Mouse (Mus musculus): ENCODE data around the gene Rab6b. TPM values are rescaled to one million over a fixed set of nuclear protein-coding genes. Genes with fewer than 3 reads are reported as not detected.

Rab6b gene
- total and polyA plus RNA-seq, 3 experiments: 0.04 to 0.19 TPM; not detected in 1

DNA sequence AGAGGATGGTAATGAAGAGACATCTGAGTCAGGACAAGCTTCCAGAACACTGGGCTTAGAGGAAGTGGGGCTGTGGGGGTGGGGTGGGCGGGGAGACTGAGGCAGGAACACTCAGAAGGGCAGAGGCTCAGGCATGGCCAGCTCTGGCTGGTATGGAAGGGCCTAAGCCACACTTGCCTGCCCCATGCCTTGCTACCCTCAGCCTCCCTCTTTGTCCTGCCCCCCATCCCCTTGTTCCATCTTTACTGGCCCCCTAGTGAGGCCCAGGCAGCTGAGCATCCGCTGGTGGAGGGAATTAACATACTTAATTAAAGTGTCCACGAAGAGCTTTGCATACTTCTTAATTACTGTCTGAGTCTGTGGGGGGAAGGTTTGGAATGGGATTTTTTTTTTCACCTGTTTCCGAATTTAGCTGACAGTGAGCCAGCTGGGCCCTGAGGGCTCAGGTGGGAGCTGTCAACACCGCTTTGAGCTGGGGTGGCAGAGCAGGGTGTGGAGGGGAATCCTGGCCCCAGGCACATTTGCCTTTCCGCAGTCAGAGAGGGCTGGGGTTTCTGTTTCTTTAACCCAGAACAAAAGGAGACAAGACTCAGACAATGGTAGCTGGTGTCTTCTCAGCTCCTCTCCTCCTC lies 22.0 kb downstream of the Rab6b start (continued):
- TF ChIP-seq HCFC1 (IDR thresholded peaks at IDR 0.05; ENCODE audit: low read depth, low read length) (no peak), IRF4 (IDR thresholded peaks at IDR 0.05; ENCODE audit: low read depth, low read length) (peak; percentile 32; the same call in 1 of the 2 replicates), USF1 (IDR thresholded peaks at IDR 0.05; ENCODE audit: low read depth, low read length) (no peak), JUND (conservative IDR thresholded peaks at IDR 0.05; ENCODE audit: low read depth, low read length) (no peak), NELFE (IDR thresholded peaks at IDR 0.05; ENCODE audit: low read depth, low read length) (no peak), PAX5 (IDR thresholded peaks at IDR 0.05; ENCODE audit: low read length) (no peak), GABPA (IDR thresholded peaks at IDR 0.05; ENCODE audit: insufficient replicate concordance, low read depth, low read length) (no peak), EP300 (IDR thresholded peaks at IDR 0.05; ENCODE audit: low read length) (no peak), E2F4 (IDR thresholded peaks at IDR 0.05; ENCODE audit: insufficient replicate concordance, low read depth, low read length) (no peak), UBTF (IDR thresholded peaks at IDR 0.05; ENCODE audit: low read depth, low read length) (no peak)

DNA sequence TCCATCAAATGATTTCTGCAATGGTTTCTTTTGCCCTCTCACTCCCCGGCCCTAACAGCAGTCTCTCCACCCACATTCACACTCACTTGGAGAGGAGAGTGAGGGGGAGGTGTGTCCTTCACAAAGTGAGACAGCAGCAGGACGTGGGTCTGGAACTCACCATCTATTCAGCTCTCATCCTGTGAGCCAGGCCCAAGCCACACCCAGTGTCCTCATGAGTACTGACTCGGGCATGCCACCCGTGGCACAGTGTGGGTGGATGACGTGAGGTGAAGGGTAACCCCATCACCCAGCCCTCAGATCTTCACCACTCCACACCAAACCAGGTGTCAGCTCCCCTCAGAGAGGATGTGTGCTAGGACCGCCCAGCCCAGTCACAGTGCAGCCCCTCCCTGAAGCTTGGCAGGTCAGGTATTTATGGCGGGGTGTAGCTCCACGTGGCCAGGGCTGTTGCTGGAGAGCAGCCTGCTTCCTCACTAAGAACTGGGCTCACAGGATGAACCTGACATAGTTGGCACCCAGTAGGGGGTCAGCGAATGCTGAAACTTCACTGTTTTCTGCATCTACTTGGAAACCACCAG lies 23.0 kb downstream of the Rab6b start:
- Histone ChIP-seq H3K27me3 (replicated peaks) (no peaks in the 10 kb centered on the region), H3K9ac (ENCODE audit: insufficient read depth, low read depth) (no peak overlapping the region), H3K4me3 (replicated peaks in 1 of 3; ENCODE audit: low read depth in 2 of 3, low read length in 2 of 3, poor library complexity in 1 of 3) (no peak overlapping the region), H3K4me1 (ENCODE audit: control insufficient read depth in 1 of 2, insufficient read depth in 2 of 2) (peaks cover 28 to 47% of the 10 kb centered on the region in 2 experiments), H3K9me3 (replicated peaks; ENCODE audit: low read length) (no peaks in the 10 kb centered on the region), H3K79me2 (replicated peaks; ENCODE audit: control insufficient read depth, extremely low read depth, insufficient read depth, poor library complexity, severe bottlenecking) (no peaks in the 10 kb centered on the region), H3K4me2 (ENCODE audit: insufficient read depth, low read depth, poor library complexity, severe bottlenecking) (no peak overlapping the region), H3K27ac (ENCODE audit: insufficient read depth, low read depth) (no peak overlapping the region; the same call in 1 of the 2 replicates), H3K36me3 (replicated peaks in 1 of 2; ENCODE audit: control insufficient read depth in 1 of 2, insufficient read depth in 1 of 2, low read length in 1 of 2) (no peaks in the 10 kb centered on the region)
- dilution Hi-C loops (cut with MboI; ENCODE audit: extremely low pct_ligation_motif_present, extremely low pct_unique_long_range_greater_than_20kb, low sequenced_read_pairs) (no loop called here), in situ Hi-C loops (cut with MboI; ENCODE audit: low pct_ligation_motif_present, low pct_unique_long_range_greater_than_20kb, low sequenced_read_pairs) (no loop called here)
- DNase-seq (ENCODE audit: extremely low read depth): no peak
- TF ChIP-seq MXI1 (IDR thresholded peaks at IDR 0.05; ENCODE audit: low read depth, low read length) (no peak), USF1 (IDR thresholded peaks at IDR 0.05; ENCODE audit: low read depth, low read length) (no peak), ELF1 (IDR thresholded peaks at IDR 0.05; ENCODE audit: low read depth, low read length) (no peak), MAFK (IDR thresholded peaks at IDR 0.05; ENCODE audit: insufficient replicate concordance, low read length) (no peak), CHD1 (IDR thresholded peaks at IDR 0.05; ENCODE audit: low read depth, low read length) (no peak), CTCF (conservative IDR thresholded peaks at IDR 0.05 in 1 of 2, IDR thresholded peaks at IDR 0.05 in 1 of 2; ENCODE audit: low read depth in 2 of 2, low read length in 2 of 2) (no peak), KAT2A (IDR thresholded peaks at IDR 0.05; ENCODE audit: insufficient replicate concordance, low read length) (no peak), RCOR1 (conservative IDR thresholded peaks at IDR 0.05; ENCODE audit: low read depth, low read length) (no peak), PAX5 (IDR thresholded peaks at IDR 0.05; ENCODE audit: low read length) (no peak)

- Histone ChIP-seq H3K27ac (ENCODE audit: insufficient read depth, low read depth) (no peak overlapping the region), H3K79me2 (replicated peaks; ENCODE audit: control insufficient read depth, extremely low read depth, insufficient read depth, poor library complexity, severe bottlenecking) (no peaks in the 10 kb centered on the region)
Observed at GRCm38 (mm10) chr9:103139481-103139880, 27.9 kb downstream of the Rab6b start.

More at GRCm38 (mm10) chr9:103139481-103139880, 27.9 kb downstream of the Rab6b start:
- DNase-seq (ENCODE audit: extremely low read depth): no peak
- Histone ChIP-seq H3K27me3 (replicated peaks) (no peaks in the 10 kb centered on the region), H3K9ac (ENCODE audit: insufficient read depth, low read depth) (no peak overlapping the region), H3K4me2 (ENCODE audit: insufficient read depth, low read depth, poor library complexity, severe bottlenecking) (0 out of 2 replicates have a peak overlapping the region, but pooled peaks have one; percentile 39), H3K36me3 (replicated peaks in 1 of 2; ENCODE audit: control insufficient read depth in 1 of 2, insufficient read depth in 1 of 2, low read length in 1 of 2) (no peaks in the 10 kb centered on the region), H3K4me1 (ENCODE audit: control insufficient read depth in 1 of 2, insufficient read depth in 2 of 2) (peaks cover 30 to 66% of the 10 kb centered on the region in 2 experiments), H3K9me3 (replicated peaks; ENCODE audit: low read length) (no peaks in the 10 kb centered on the region), H3K4me3 (replicated peaks in 1 of 3; ENCODE audit: low read depth in 2 of 3, low read length in 2 of 3, poor library complexity in 1 of 3) (no peak overlapping the region)
- dilution Hi-C loops (cut with MboI; ENCODE audit: extremely low pct_ligation_motif_present, extremely low pct_unique_long_range_greater_than_20kb, low sequenced_read_pairs): no loop called here
- no peak for TF ChIP-seq USF1 (IDR thresholded peaks at IDR 0.05; ENCODE audit: low read depth, low read length)
- no peak for TF ChIP-seq SMC3 (IDR thresholded peaks at IDR 0.05; ENCODE audit: low read depth, low read length)
- TF ChIP-seq ELF1 (IDR thresholded peaks at IDR 0.05; ENCODE audit: low read depth, low read length): no peak
- TF ChIP-seq HCFC1 (IDR thresholded peaks at IDR 0.05; ENCODE audit: low read depth, low read length): no peak
- TF ChIP-seq ZC3H11A (IDR thresholded peaks at IDR 0.05; ENCODE audit: low read depth, low read length): no peak
- no peak for TF ChIP-seq TCF12 (IDR thresholded peaks at IDR 0.05; ENCODE audit: low read depth, low read length)
- TF ChIP-seq MXI1 (IDR thresholded peaks at IDR 0.05; ENCODE audit: low read depth, low read length): no peak
- no peak for TF ChIP-seq NELFE (IDR thresholded peaks at IDR 0.05; ENCODE audit: low read depth, low read length)
- TF ChIP-seq POLR2A (IDR thresholded peaks at IDR 0.05; ENCODE audit: low read depth, low read length): no peak
- TF ChIP-seq PAX5 (IDR thresholded peaks at IDR 0.05; ENCODE audit: low read length): no peak
- TF ChIP-seq KAT2A (IDR thresholded peaks at IDR 0.05; ENCODE audit: insufficient replicate concordance, low read length): no peak
- TF ChIP-seq MAX (IDR thresholded peaks at IDR 0.05; ENCODE audit: low read length): no peak
- no peak for TF ChIP-seq E2F4 (IDR thresholded peaks at IDR 0.05; ENCODE audit: insufficient replicate concordance, low read depth, low read length)
- TF ChIP-seq IRF4 (IDR thresholded peaks at IDR 0.05; ENCODE audit: low read depth, low read length): no peak
- in situ Hi-C loops (cut with MboI; ENCODE audit: low pct_ligation_motif_present, low pct_unique_long_range_greater_than_20kb, low sequenced_read_pairs): no loop called here

Measured in CH12.LX (cell line).